Mouse (Mus musculus): ENCODE measurements around the gene Rab17.

Rab17 gene

DNA sequence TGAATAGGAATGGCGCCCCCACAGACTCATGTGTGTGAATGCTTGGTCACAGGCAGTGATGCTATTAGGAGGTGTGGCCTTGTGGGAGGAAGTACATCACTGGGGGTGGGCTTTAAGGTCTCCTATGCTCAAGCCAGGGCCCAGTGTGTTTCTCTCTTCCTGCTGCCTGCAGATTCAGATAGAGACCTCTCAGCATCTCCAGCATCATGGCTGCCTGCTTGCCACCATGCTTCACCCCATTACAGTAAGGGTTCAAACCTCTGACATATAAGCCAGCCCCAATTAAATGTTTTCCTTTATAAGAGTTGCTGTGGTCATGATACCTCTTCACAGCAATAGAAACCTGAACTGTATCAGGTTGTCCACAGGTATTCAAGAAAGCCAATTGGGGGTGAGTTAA is 26.5 kb upstream of the Rab17 start:
- no peak for DNase-seq (ENCODE audit: low spot score in 2 of 2)

DNA sequence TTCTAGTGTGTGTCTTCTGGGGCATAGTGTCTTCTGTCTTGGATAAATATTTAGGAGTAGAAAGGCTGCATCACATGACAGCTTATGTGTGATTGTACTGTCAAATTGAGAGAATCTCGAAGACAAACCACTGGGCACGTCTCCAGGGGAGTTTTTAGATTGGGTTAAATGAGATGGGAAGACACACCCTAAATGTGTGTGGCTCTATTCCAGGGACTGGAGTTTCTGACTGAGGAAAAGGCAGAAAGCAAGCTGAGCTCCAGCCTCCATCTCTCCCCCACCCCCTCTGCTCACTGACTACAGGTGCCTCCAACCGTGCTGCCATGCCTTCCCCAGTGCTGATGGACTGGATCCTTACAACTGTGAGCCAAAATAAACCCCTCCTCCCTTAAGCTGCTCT is 11.9 kb upstream of the Rab17 start:
- DNase-seq (ENCODE audit: low spot score in 2 of 2): no peak

DNA sequence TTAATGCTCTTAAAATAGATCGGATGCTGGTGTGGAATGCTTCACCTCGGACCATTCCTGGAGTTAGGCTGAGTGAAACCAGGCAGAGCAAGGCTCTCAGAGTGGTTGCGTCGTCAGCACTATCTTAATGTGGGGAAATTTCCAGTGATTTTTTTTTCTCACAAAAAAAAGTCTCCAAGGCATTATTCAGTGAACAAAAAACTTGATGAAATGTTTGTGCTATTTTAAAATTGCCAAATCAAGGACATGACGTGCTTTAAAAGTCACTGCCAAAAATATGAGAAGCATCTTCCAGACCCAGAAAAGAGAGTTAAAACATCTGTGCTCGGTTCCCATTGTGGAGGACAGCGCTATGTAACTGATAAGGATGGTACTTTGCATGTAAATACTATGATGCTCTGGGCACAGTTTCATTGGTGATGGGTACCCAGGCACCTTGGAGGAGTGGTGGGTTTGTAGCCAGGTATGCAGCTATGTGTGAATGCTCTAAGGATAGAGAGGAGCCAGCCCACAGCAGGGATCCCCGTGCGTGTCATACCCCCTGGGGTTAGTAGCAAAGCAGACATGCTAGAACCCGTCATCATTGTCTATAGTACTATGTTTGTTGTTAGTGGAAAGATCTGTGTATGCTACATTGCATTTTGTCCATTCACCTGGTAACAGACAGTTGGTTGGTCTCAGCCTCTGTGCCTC is 11.3 kb upstream of the Rab17 start:
- no peak for DNase-seq (ENCODE audit: low spot score in 2 of 2)

DNA sequence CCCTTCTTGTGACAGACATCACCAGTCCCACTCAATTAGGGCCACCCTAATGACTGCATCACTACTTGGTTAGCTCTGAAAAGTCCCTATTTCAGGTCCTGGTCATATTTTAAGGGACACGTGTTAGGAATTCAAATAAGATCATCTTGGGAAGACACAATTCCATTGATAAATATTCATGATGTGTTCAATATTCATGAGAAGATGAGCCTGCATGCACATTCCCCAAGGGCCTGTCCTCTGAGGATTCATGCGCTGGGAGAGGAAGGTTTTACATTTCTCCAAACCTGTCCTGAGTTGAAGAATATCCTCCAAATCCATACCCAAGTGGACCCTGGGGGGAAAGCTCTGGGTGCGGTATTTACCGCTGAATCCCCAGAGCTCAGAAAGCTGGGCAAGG is 6.5 kb upstream of the Rab17 start:
- no peak for DNase-seq (ENCODE audit: low spot score in 2 of 2)

DNA sequence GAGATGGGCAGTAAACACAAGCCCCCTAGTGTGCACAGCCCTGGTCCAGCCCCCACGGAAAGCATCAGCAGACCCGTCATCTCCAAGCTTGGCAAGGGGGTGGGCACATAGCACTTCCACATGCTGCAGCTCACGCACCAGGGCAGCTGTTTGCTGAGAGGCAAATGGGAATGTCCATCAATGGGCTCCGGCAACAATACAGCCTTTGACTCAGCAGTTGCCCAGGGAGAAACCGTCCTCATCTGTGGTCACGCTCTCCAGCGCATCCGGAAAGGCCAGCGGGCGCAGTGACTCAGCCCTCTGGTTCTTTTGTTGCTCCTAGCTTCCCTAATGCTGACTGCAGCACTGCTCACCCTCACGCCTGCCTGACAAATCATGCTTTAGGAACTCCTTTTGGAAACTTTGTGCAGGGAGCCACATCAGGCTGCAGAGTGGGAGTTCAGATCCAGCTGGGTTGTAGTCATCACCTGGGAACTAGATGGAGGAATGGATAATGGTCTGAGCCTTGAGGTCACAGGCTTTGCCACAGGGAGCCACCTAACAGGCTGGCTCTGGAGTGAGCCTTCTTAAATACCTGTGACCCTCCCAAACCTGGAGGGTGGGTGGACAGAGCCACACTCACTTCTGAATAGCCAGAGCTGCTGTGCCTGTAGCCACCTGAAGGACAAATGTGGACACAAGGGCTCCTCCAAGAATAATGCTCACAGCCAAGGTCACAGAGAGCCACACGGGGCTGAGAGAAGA is 5.6 kb upstream of the Rab17 start:
- DNase-seq (ENCODE audit: low spot score in 2 of 2): no peak

DNA sequence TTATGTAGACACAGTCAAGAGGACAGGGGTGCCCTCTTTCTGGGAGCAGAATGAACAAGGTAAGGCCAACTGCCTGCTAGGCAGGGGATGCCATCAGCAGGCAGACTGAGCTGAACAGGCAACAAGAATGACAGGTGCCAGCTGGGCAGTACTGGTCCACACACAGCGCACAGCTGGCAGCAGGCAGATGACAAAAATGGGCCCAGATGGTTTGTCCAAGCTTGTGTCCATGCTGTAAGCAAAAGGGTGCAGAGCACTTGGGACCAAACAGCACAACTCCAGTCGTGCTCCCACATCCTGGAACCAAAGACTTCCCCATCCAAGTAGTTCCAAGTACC is 4.1 kb upstream of the Rab17 start:
- DNase-seq (ENCODE audit: low spot score in 2 of 2): no peak

DNA sequence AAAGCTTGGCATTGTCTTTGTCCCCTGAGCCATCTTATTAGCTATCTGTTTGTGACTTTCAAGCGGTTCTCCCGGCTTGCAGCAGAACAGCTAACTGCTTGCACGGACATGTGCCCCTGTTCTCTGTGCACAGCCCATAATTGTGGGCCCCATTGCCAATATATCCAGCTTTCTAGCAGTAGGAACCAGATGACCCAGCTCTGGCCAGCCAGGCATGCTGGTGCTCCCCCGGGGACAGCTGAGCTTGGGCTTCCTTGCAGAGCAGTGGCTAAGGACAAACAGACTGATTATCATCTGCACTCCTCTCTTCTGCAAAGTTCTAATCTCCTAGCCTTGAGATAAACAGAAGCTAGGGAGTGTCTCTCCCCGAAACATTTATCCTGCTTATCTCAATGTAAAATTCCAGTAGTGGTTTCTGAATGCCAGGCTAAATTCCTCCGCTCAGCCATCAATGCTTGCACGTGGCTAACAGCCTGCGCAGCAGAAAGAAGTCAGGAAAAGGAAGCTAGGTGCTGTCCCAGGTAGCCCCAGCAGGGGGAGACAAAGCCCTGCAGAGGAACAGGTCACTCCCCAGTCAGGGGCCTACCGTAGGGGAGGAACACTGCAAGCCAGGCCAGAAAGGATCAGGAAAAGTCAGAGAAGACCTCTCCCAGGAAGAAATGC is 3.6 kb upstream of the Rab17 start:
- DNase-seq (ENCODE audit: low spot score in 2 of 2): peak; percentile 65 to 80

DNA sequence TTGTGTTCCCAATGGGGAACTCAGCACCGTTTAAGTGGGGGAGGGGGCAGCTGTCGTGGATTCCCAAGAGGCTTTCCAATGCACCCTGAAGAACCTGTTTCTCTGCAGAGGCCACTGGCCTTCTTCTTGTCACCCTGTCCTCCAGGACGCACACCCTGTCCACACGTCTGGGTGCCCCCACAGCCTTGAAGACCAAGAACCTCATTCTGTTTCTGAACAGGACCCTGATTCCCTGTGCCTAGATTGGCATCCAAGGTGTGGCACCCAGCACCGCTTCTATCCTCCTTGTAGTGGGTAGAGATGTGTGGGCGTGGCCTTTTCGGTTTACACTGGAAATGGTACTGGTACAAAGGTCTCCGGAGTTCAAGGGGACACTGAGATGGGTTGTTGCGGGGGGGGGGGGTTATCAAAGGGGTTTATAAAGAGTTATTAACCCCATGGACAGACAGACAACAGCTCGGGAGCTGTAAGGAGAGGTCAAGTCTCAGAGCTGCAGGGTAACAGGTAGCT is 475 bp upstream of the Rab17 start:
- no peak for DNase-seq (ENCODE audit: low spot score in 2 of 2)

DNA sequence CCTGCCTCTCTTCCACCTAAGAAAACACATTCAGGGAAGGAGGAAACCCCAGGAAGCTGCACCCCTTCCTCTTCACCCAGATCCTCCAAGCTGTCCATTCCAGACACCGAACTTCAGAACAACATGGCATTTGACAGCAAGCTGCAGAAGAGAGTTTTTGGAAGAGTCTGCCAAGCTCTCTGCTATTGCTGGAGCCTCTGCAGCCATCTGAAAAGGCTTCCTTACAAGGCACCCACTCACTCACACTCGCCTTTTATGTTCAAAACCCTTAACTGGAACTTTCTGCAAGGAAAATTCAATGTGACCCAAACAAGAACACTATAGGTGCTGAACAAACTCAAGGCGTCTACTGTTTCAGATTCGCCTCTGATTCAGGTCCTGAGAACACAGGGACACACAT is 812 bp downstream of the Rab17 start:
- DNase-seq (ENCODE audit: low spot score in 2 of 2): no peak

DNA sequence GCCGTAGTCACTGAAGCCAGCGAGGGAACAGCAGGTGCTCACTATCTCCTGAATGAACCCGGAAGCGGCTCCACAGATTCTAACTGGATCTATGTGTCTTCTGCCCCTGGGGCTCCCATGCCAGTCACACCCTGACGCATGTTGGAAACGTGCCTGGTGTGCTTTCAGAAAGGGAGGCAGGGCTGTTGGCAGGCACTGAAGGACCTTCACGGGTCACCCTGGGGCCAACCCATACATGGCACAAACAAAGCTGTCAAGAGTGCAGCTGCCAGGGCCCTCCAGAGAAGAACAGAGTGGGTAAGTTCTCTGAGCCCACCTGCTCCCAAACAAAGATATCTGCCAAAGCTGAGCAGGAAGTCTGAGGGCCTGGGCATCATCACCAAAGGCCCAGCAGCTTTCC is 1.9 kb downstream of the Rab17 start:
- DNase-seq (ENCODE audit: low spot score in 2 of 2): no peak

DNA sequence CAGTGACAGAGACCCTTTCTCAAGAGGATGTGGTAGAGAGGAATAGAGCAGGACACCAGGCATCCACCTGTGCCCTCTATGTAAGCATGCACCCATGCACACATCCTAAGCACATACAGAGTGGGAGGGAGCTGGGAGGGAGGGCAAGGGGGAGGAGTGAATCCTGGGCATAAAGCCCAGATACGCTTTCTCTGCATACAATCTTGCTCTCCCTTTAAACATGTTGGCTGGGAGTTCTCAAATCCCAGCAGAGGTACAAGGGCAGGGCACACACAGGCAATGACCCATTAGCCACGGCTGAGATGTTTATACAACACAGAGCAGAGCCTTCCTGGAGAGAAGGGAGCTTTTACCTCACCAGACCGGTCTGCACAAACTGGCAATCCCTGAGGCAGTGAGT is 6.5 kb downstream of the Rab17 start:
- DNase-seq (ENCODE audit: low spot score in 2 of 2): no peak

DNA sequence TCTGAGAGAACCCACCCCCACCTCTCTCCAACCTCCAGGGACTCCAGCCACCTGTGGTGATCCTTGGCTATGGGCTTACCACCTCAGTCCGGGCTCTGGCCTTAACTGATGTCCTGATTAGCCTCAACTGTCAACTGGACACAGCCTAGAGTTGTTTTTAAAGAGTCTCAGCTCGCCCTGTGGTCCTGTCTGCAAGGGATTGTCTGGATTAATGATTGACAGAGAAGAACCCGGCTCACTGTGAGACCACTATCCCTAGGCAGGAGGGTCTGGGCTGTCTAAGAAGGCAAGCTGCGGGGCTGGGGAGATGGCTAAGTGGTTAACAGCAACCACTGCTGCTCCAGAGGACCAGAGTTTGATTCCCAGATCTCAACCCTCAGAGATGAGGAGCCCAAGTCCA is 6.9 kb downstream of the Rab17 start:
- no peak for DNase-seq (ENCODE audit: low spot score in 2 of 2)

DNA sequence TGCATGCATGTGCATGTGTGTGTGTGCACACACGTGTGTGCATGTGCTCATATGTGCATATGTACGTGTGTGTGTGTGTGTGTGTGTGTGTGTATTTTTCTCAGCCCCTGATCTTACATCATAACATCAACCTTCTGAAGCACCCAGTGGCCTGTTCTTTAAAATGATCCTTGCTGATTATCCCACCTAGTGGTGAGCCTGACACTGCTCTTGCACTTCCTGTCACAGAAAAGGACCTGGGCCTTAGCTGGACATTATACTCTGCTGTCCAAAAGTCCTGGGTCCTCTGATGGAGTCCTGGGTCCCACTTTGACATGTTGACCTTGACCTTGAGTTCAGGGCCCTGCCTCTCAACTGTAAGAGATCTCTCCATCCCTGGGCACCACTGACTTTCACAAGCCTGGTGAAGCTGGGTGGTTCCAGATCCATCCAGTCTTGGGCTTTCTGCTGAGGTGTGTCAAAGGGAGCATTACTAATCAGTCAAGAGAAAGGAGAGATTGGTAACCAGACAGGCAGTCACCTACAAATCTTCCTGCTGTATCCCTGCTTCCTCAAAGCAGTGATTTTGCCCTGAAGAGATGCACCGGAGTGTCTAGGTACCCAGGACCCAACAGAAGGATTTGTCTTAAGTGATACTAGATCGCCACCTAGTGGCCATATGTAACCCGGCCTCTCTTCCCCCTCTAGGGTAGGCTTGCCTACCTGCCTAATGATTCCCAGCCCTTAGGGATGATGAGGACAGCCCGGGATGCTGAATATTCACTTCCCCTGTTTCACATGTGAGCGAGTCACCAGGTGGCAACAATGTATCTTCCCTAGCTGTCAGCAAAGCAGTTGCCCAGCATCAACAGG is 13.0 kb downstream of the Rab17 start:
- peak in 1 of 2 experiments; percentile 9 for DNase-seq (ENCODE audit: low spot score in 2 of 2)

DNA sequence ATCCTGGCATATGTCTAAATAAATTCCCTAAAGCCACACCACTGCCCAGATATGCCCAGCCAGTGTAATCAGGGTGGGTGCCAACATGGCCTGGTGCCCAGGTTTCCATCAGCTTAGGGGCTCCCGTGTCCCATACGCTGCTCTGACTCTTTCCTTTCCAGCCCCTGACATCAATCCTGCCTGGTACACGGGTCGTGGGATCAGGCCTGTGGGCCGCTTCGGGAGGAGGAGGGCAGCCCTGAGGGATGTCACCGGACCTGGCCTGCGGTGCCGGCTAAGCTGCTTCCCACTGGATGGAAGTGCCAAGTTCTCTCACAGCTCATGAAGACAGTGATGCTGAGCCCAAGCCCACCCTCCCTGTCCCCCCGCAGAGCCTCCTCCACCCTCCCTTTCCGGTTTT is 15.8 kb downstream of the Rab17 start:
- no peak for DNase-seq (ENCODE audit: low spot score in 2 of 2)

DNA sequence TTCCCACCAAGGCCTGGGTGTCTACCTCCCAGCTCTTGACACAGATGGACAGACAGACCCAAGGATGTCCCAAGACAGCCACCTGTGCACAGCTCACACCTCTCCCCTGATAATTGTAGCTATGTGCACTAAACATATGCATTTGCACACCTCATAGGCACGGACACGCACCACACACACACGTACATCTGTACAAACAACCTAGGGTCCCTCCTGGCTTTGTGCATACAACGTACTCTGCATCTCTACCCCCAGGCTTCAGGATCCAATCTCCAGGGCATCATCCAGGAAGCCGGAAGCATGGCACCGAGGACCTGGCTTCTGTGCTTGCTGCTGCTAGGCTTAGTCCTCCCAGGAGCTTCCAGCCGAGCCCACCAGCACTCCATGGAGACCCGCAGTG is 16.7 kb downstream of the Rab17 start, which contains the start of gene Prlh:
Prlh (plus strand) TSS at position 301 of the 400 bp plus-strand sequence.
- no peak for DNase-seq (ENCODE audit: low spot score in 2 of 2)

DNA sequence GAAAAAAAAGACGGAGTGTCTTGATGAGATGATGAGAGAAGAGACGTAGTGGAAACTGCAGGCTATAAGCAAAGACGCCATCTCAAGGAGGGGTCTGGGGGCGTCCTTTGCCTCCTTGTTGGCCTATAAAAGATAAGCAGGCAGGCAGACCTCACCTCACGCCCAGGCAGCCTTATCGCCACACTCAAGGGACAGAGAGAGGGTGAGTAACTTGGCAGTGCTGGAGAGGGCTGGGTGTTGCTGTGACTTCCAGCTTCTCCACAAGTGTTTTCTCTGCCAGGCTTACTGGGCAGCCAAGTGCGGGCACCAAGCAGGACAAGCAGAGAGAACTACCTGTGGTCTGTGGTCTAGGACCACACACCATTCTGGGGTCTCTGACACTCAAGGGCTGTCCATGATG is 17.8 kb downstream of the Rab17 start:
- no peak for DNase-seq (ENCODE audit: low spot score in 2 of 2)

DNA sequence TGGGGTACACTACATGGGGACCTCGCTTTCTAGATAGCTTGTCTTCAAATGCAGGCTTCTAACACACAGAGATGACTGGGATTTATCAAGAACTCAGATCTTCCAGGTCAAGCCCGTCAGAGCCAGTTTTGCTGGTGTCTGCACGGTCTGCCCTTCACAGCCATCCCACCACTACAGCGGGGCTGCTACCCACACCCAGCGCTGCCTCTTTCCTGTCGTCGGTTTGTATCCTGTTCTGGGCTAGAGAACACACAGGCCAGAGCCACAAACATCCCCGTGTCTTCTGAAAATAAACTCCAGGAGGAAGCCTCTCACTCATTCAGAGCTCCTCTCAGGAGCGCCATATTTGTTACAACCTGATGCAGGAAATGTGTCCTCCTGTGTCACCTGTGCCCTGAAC is 20.2 kb downstream of the Rab17 start:
- no peak for DNase-seq (ENCODE audit: low spot score in 2 of 2)

DNA sequence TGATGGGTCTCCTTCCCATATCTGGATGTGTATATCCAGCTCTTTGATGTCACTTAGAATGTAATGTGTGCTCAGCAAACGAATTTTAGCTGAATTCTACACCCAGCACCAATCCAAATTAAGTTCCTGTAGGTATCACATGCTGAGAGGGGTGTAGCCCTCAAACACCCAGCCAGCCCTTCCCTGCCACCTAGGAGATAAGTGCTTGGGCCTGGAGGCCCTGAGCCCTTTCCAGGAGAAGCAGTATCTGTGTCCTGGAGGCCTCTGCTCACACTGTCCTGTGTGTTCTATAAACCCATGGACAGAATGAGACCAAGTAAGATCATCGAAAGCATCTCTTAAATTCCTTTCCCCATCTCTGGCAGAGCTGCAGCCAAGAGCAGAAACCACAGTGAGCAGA is 22.2 kb downstream of the Rab17 start:
- no peak for DNase-seq (ENCODE audit: low spot score in 2 of 2)

DNA sequence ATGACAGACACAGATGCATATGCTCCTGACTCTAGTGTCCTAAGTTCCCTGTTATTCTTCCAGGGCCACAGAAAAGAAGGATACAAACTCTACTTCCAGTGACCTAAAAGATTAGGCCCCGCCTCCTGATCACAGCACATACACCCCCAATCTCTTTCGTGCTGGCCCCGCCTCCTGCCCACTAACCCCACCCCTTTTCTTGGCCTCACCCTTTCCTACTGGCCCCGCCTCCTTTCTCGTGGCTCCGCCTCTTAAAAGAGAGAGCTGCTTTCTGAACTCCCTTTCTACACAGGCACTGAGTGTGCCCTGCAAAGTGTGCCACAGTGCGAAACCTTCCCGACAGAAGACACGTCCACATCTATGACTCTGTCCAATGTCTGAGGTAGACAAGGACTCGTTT is 24.3 kb downstream of the Rab17 start:
- no peak for DNase-seq (ENCODE audit: low spot score in 2 of 2)

DNA sequence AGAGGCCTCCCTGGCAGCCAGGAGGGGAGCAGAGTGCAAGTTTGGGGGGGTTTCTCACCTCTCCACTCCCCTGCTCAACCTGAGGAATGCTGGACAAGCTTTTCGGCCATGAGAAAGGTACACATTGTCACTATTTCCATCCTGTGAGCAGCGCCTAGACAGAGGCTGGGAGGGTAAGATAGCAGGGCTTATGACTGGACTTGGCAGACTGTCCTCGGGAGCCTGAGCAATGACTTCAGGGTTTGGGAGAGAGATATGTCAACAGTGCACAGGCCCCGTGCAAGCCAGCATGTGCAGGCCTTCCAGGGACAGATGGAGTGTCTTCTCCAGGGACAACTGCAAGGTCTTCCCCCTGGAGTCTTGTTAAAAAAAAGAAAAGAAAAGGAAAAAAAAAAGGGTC is 29.5 kb downstream of the Rab17 start:
- DNase-seq (ENCODE audit: low spot score in 2 of 2): no peak

DNA sequence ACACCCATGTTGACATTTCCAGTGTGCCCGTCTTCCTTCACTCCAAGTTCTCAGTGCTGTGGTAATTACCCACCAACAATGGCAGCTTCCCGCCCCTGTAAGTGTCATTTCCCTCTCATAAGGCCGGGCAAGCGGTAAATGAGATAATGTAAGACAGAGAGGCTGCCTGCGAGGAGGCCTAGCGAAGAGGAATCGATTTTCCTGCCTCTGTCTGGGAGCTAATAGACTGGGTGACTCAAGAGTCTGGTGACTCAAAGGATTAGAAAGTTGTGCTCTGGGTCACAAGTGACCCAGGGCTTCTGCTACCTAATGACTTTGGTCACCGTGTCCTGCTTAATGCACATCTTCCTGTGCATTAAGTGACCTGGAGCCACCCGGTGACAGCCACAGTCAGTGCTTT is 32.5 kb downstream of the Rab17 start:
- no peak for DNase-seq (ENCODE audit: low spot score in 2 of 2)

DNA sequence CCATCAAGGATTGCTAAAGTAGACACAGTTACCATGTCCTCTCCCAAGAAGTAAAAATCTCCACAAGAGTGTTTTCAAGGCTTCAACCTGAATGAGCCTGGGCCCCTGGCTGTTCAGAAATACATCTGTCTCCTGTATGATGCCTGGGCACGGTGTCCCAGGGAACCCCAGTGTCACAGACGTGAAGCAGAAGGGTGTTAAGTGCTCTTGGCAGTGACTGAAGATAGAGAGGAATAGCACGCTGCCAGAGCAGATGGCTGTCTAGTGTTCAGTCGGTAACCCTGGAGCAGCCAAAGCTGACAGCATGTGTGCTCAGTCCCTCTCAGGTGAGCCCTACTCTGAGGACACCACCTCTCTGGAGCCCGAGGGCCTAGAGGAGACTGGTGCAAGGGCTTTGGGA is 36.5 kb downstream of the Rab17 start:
- no peak for DNase-seq (ENCODE audit: low spot score in 2 of 2)

All from spleen, postnatal 14 days (tissue).